Mouse (Mus musculus): ENCODE data around the gene Rrp12. TPM values are rescaled to one million over a fixed set of nuclear protein-coding genes. Genes with fewer than 3 reads are reported as not detected.

Gene Rrp12
- polyA plus RNA-seq, 1 experiment from 2014 or later, result 2.9 TPM

DNA sequence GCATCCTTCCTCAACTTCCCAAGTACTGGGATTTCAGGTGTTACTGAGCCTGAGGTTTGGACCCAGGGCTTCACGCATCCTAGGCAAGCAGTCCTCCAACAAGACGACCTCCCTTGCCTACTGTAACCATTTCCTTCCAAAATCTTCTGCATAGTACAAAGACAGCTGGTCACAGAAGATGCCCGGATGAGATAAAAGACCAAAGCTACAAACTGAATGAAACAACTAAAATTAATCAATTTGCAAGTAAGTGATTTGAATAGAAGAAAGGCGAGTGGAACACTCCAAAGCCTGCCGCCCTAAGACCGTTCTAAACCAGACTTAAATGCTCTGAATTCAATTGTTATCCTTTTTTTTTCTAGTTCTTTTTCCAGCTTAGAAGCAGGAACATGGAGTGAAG lies 60.6 kb downstream of the Rrp12 start:
- H3K27ac ChIP-seq (ENCODE audit: low read length), result no peak overlapping the region
- DNase-seq (ENCODE audit: low spot score), result no peak
- H3K36me3 ChIP-seq (ENCODE audit: insufficient read depth, low read length), result no peaks in the 10 kb centered on the region
- WGBS, result 53% methylated on average over 6 of the region's 6 CpGs
- H3K4me1 ChIP-seq (ENCODE audit: insufficient read depth, low read depth, low read length), result peaks cover 4% of the 10 kb centered on the region
- no peak overlapping the region for H3K9ac ChIP-seq (replicated peaks; ENCODE audit: low read depth)
- H3K4me3 ChIP-seq (ENCODE audit: low read depth, low read length), result no peak overlapping the region
- ATAC-seq, result no peak
- no peaks in the 10 kb centered on the region for H3K9me3 ChIP-seq (ENCODE audit: low read length)
- 0 out of 2 replicates have a peak, but pooled peaks cover 5% of the 10 kb centered on the region for H3K27me3 ChIP-seq (replicated peaks; ENCODE audit: insufficient read depth, low read length)
- no peak for TF ChIP-seq EP300 (IDR thresholded peaks at IDR 0.05)
- no peak for TF ChIP-seq CTCF (IDR thresholded peaks at IDR 0.05)
- no peak overlapping the region for H3K4me2 ChIP-seq (replicated peaks; ENCODE audit: low read depth, low read length)

GRCm38 (mm10) chr19:41832501-41833201 lies 63.3 kb downstream of the Rrp12 start:
- ATAC-seq (no peak), DNase-seq (ENCODE audit: low spot score) (no peak)
- Histone ChIP-seq H3K36me3 (ENCODE audit: insufficient read depth, low read length) (no peaks in the 10 kb centered on the region), H3K4me1 (ENCODE audit: insufficient read depth, low read depth, low read length) (peaks cover 4% of the 10 kb centered on the region), H3K27ac (ENCODE audit: low read length) (no peak overlapping the region), H3K4me2 (replicated peaks; ENCODE audit: low read depth, low read length) (no peak overlapping the region), H3K9ac (replicated peaks; ENCODE audit: low read depth) (no peak overlapping the region), H3K9me3 (ENCODE audit: low read length) (no peaks in the 10 kb centered on the region), H3K27me3 (replicated peaks; ENCODE audit: insufficient read depth, low read length) (0 out of 2 replicates have a peak, but pooled peaks cover 5% of the 10 kb centered on the region), H3K4me3 (ENCODE audit: low read depth, low read length) (no peak overlapping the region)
- TF ChIP-seq EP300 (IDR thresholded peaks at IDR 0.05) (no peak), CTCF (IDR thresholded peaks at IDR 0.05) (no peak)
- 83% methylated on average over 13 of the region's 13 CpGs for WGBS

DNA sequence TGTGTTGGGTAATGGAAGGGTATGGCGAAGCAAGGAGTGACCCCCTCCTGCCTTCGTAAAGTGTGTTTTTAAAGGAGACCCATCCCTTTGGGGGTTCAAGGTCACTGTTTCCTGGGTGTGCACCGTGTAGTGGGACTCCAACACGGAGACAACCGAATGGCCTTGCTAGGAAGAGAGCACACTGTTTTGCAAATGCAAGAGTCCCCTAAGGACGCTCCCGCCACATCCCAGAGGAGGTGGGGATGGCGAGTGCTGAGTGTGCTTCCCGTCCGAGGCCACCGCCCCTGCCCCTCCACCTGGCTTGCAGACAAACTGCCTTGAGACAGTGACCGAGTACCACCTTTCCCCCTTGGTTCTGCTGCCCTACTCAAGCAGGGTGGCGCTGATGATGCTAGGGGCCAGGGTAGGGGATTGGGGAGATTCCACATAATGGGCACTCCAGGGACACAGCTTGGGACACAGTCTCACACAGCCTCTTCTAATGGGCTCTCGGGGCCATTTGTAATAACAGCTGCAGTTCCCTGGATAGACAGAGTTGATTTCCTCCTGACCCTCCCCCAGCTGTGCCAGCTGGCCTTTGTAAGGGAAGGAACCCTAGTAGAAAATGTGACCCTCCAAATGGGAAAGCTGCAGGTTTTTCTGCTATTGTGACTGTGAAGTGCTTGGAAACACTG lies 64.1 kb downstream of the Rrp12 start:
- Histone ChIP-seq H3K27me3 (replicated peaks; ENCODE audit: insufficient read depth, low read length) (0 out of 2 replicates have a peak, but pooled peaks cover 5% of the 10 kb centered on the region), H3K4me2 (replicated peaks; ENCODE audit: low read depth, low read length) (peak overlapping the region; percentile 98), H3K4me1 (ENCODE audit: insufficient read depth, low read depth, low read length) (peaks cover 4% of the 10 kb centered on the region), H3K36me3 (ENCODE audit: insufficient read depth, low read length) (no peaks in the 10 kb centered on the region), H3K4me3 (ENCODE audit: low read depth, low read length) (peak overlapping the region; percentile 69; the same call in 1 of the 2 replicates), H3K9me3 (ENCODE audit: low read length) (no peaks in the 10 kb centered on the region), H3K9ac (replicated peaks; ENCODE audit: low read depth) (no peak overlapping the region), H3K27ac (ENCODE audit: low read length) (no peak overlapping the region)
- 18% methylated on average over 14 of the region's 14 CpGs for WGBS
- no peak for TF ChIP-seq EP300 (IDR thresholded peaks at IDR 0.05)
- TF ChIP-seq CTCF (IDR thresholded peaks at IDR 0.05), result no peak
- DNase-seq (ENCODE audit: low spot score), result no peak
- ATAC-seq, result no peak

DNA sequence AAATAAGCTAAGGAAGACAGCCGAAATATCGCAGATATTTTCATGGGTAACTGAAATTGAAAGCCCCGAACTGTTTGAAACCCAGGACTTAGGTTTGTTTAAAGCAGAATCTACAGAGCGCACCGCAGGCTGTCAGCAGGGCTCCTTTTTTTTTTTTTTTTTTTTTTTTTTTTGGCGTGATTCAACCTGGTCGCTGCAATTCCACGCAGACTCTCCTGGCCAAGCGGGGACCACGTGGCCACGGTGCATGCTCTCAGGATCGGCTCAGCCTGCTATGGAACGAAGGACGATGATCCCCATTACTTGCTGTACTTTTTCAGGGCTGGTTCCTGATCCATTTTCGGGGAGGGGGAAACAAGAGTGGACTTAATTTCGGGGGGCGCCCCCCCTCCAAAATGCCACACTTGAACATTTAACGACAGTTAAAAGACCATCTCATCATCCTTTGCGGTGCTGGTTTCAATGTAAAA lies 64.8 kb downstream of the Rrp12 start:
- Histone ChIP-seq H3K9ac (replicated peaks; ENCODE audit: low read depth) (peak overlapping the region; percentile 63; the same call in 1 of the 2 replicates), H3K9me3 (ENCODE audit: low read length) (no peaks in the 10 kb centered on the region), H3K4me2 (replicated peaks; ENCODE audit: low read depth, low read length) (peak overlapping the region; percentile 98), H3K27ac (ENCODE audit: low read length) (peak overlapping the region; percentile 92), H3K36me3 (ENCODE audit: insufficient read depth, low read length) (no peaks in the 10 kb centered on the region), H3K27me3 (replicated peaks; ENCODE audit: insufficient read depth, low read length) (0 out of 2 replicates have a peak, but pooled peaks cover 5% of the 10 kb centered on the region), H3K4me3 (ENCODE audit: low read depth, low read length) (peak overlapping the region; percentile 69), H3K4me1 (ENCODE audit: insufficient read depth, low read depth, low read length) (peaks cover 4% of the 10 kb centered on the region)
- no peak for TF ChIP-seq EP300 (IDR thresholded peaks at IDR 0.05)
- no peak for TF ChIP-seq CTCF (IDR thresholded peaks at IDR 0.05)
- ATAC-seq (no peak), DNase-seq (ENCODE audit: low spot score) (peak; percentile 39)
- WGBS, result 2% methylated on average over 18 of the region's 19 CpGs

GRCm38 (mm10) chr19:41830106-41831031 lies 65.6 kb downstream of the Rrp12 start:
- H3K9me3 ChIP-seq (ENCODE audit: low read length), result no peaks in the 10 kb centered on the region
- peak overlapping the region; percentile 63 for H3K9ac ChIP-seq (replicated peaks; ENCODE audit: low read depth)
- peak overlapping the region; percentile 92 for H3K27ac ChIP-seq (ENCODE audit: low read length)
- H3K27me3 ChIP-seq (replicated peaks; ENCODE audit: insufficient read depth, low read length), result 0 out of 2 replicates have a peak, but pooled peaks cover 5% of the 10 kb centered on the region
- H3K4me1 ChIP-seq (ENCODE audit: insufficient read depth, low read depth, low read length), result peaks cover 4% of the 10 kb centered on the region
- under 1% methylated on average over 82 of the region's 112 CpGs for WGBS
- ATAC-seq, result peak; percentile 73
- peak; percentile 31 for TF ChIP-seq CTCF (IDR thresholded peaks at IDR 0.05)
- TF ChIP-seq EP300 (IDR thresholded peaks at IDR 0.05), result no peak
- peak; percentile 75 for DNase-seq (ENCODE audit: low spot score)
- peak overlapping the region; percentile 98 for H3K4me2 ChIP-seq (replicated peaks; ENCODE audit: low read depth, low read length)
- no peaks in the 10 kb centered on the region for H3K36me3 ChIP-seq (ENCODE audit: insufficient read depth, low read length)
- H3K4me3 ChIP-seq (ENCODE audit: low read depth, low read length), result peak overlapping the region; percentile 69
